Mouse (Mus musculus) heart, postnatal 14 days (tissue): Measurements from ENCODE around the gene Plin1. TPM values are rescaled to one million over a fixed set of nuclear protein-coding genes. Genes with fewer than 3 reads are reported as not detected.

Source experiments
- DNase-seq, 2 experiments: peaks; one replicate each; pipeline ENCODE4 v3.0.0; 2021 to 2022
- intact Hi-C: fragments of 180-260 bp; cut with DNase I; formaldehyde crosslinking; loops from one replicate; pipeline ENCODE4 v1.15.1; 2025
- total RNA-seq, 2 experiments: library from RNA; stranded (reverse); gene quantifications; 2 replicates each; pipeline ENCODE4 v1.2.3; 2021

The Plin1 gene
- total RNA-seq, 2 experiments from 2014 or later = 5.0 to 24.7 TPM

GRCm38 (mm10) chr7:79738913-79739312 lies 6.2 kb upstream of the Plin1 start:
- intact Hi-C loops = no loop called here
- no peak for DNase-seq

DNA sequence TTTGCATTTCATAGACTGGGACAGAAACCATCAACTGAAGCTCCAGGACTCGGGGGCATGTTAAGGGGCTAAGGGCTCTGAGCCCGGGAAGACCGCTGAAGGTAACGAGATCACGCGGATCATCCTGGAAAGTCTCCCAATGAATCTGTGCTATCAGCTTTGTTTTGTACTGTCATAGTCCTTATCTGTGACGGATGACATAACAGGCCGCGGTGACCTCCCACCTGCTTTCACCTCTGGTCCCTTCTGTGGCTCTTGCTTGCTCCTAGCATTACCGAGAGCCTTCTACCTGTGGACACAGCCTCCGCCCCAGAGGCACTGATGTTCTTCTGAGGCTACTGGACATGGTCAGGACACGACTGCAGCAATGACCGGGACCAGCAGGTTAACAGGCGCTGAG lies 3.8 kb upstream of the Plin1 start:
- intact Hi-C loops = no loop called here
- DNase-seq = no peak

GRCm38 (mm10) chr7:79734563-79734962 lies 1.9 kb upstream of the Plin1 start:
- DNase-seq = peak; percentile 54 to 81
- intact Hi-C loops = no loop called here

GRCm38 (mm10) chr7:79731438-79731837 lies 1.3 kb downstream of the Plin1 start:
- no peak for DNase-seq
- intact Hi-C loops = no loop called here

GRCm38 (mm10) chr7:79729743-79730370 lies 2.8 kb downstream of the Plin1 start:
- intact Hi-C loops = loop anchor here (1.0 to 5.0 kb wide), 3 partner anchors 63 to 233 kb away; no protein-coding TSS in a partner anchor
- DNase-seq = no peak

DNA sequence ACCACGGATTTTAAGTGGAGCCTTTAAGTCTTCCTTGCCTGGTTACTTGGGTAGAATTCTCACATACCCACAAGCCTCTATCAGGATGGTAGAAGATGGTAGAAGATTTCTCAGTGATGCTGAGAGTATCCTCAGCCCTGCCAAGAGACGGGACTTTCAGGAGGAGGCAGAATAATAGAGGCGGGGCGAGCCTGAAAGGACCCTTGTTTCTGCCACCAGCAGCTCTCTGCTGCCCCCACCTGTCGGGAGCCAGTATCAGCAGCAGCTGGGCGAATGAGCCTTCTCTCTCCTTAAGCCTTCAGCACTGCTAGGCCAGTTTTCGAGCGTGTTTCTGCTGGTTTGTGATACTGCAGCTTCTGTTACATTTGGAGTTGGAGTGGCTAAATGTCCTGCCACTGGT lies 3.5 kb downstream of the Plin1 start:
- DNase-seq = peak; percentile 76 to 86
- intact Hi-C loops = loop anchor here (1.0 to 5.0 kb wide), 3 partner anchors 62 to 232 kb away; no protein-coding TSS in a partner anchor

GRCm38 (mm10) chr7:79728219-79728618 lies 4.5 kb downstream of the Plin1 start:
- DNase-seq = peak; percentile 71 to 79
- intact Hi-C loops = loop anchor here (5.0 kb wide), 2 partner anchors 61 to 231 kb away; no protein-coding TSS in a partner anchor

- intact Hi-C loops = loop anchor here (2.0 to 5.0 kb wide), 3 partner anchors 16 to 230 kb away; no protein-coding TSS in a partner anchor
- DNase-seq = peak; percentile 66 to 72
Observed at GRCm38 (mm10) chr7:79727091-79727490, 5.6 kb downstream of the Plin1 start.

DNA sequence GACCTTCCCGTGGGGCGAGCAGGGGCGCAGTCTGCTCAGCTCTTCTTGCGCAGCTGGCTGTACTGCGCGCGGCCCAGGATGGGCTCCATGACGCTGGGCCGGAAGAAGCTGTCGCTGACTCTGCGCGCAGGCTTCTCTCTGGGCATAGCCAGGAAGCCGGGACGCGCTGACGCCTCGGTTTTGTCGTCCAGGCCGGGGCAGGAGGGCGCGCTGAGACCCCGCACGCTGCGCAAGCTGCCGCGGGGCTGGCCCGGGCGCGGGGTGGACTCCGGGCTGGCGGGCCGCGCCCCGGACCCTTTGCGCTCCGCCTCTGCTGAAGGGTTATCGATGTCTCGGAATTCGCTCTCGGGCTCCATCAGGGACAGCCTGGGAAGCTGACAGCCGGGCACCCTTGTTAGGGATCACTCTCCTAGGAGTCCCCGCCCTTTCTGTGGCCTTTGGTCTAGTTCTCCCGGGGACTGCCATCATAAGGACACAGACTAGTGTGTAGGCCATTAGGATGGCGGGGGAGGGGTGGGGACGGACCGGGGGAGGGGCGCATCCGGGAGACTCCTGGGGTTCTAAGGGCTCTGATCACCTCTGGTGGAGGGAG lies 11.2 kb downstream of the Plin1 start:
- DNase-seq = peak; percentile 70 to 72
- intact Hi-C loops = no loop called here

GRCm38 (mm10) chr7:79715187-79715981 lies 17.3 kb downstream of the Plin1 start, which contains the start of gene Kif7:
Gene Kif7 (minus strand): TSS chr7:79715720.
- peak; percentile 89 for DNase-seq
- intact Hi-C loops = no loop called here

GRCm38 (mm10) chr7:79710831-79711230 lies 21.9 kb downstream of the Plin1 start:
- intact Hi-C loops = loop anchor here (2.0 kb wide), 1 partner anchor 16 kb away; no protein-coding TSS in a partner anchor
- no peak for DNase-seq

GRCm38 (mm10) chr7:79710130-79710607 lies 22.5 kb downstream of the Plin1 start:
- intact Hi-C loops = loop anchor here (2.0 kb wide), 1 partner anchor 17 kb away; no protein-coding TSS in a partner anchor
- DNase-seq = peak; percentile 34 to 40

DNA sequence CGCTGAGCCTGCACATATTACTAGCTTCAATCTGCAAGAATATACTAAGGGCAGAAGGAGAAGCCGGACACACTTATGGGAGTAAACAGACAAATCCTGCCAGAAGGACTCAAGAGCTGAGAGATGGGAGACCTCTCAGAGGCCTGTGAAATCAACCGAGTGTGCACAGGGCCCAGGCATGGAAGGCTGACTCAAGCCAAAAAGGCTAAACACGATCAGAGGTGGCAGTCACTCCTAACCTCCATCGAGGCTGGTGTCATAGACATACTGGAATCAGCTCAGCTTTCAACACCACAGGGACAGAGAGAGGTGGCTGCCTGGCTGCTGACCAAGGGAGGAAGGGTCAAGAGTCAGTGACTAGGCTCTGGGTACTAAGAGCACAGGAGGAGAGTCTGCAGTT lies 27.5 kb downstream of the Plin1 start:
- intact Hi-C loops = no loop called here

DNA sequence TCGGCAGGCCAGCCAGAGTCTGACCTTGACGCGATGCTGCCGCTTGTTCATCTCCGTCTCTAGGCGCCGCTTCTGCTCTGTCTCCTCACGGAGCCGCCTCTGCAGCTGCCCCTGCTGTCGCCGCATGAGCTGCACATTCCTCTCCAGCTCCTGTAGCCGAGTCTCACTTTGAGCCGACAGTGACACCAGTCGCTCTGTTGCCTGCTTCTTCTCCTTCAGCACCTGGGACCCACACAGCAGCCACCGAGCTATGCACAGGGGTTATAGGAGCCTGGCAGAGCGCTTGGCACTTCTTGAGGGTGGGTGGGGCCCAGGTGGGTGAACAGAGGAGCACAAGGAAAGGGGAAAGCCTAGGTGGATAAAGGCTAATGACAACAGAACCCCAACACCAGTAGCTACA lies 29.9 kb downstream of the Plin1 start:
- DNase-seq = no peak
- intact Hi-C loops = no loop called here

More for the DNA sequence above, 27.5 kb downstream of the Plin1 start:
- DNase-seq = no peak

GRCm38 (mm10) chr7:79696495-79696894 lies 36.2 kb downstream of the Plin1 start:
- no peak for DNase-seq
- intact Hi-C loops = no loop called here

DNA sequence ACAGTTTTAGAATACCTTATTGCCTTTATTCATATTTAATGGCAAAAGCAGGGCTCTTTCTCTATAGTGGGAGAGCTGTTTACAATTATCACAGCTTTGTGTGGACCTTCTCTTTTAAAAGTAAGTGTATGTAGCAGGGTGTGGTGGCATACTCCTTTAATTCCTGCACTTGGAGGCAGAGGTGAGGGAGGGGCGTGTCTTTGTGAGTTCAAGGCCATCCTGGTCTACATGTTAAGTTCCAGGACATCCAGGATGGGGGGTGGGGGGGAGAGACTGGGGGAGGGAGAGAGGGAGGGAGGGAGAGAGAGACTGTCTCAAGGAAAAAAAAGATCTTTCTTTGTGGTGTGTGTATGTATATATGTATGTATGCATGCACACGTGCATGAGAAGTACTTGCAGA lies 52.5 kb downstream of the Plin1 start:
- intact Hi-C loops = no loop called here

DNA sequence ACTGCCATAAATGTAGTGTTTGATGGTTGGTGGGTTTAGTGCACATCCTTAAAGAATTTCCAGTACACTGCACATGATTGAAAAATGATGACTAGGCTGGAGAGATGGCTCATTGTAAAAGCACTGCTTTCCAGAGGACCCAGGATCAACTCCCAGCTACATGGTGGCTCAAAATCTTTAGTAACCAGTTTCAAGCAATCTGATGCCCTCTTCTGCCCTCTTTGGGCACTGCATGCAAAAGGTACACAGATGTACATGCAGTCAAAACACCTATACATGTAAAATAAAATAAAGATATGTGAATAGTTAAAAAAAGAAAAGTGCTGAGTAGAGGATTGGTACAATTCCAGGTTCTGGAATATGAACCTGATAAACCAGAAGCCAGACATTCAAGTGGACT lies 53.5 kb downstream of the Plin1 start:
- no peak for DNase-seq

More for the DNA sequence above, 52.5 kb downstream of the Plin1 start:
- DNase-seq = no peak

GRCm38 (mm10) chr7:79670900-79671604 lies 61.7 kb downstream of the Plin1 start:
- DNase-seq = no peak
- intact Hi-C loops = no loop called here

More for the DNA sequence above, 53.5 kb downstream of the Plin1 start:
- intact Hi-C loops = no loop called here
